Mouse (Mus musculus) heart, embryonic 12.5 days (tissue): ENCODE measurements around the gene Ccdc15. TPM values are rescaled to one million over a fixed set of nuclear protein-coding genes. Genes with fewer than 3 reads are reported as not detected.

ENCODE experiments used
- ATAC-seq: fragments of 200-750 bp; cut with Nextera tagmentation; 2 replicates; pipeline ENCODE4 v1.8.0; 2017; ENCODE audit warnings: moderate TSS enrichment, moderate library complexity; ENCODE audit not compliant: insufficient number of reproducible peaks, low FRiP score
- H3K27ac ChIP-seq: fragments of 300-500 bp; sonication (generic); 2 replicates; pipeline ENCODE4 v1.5.1; 2016; ENCODE audit warnings: mild to moderate bottlenecking, moderate library complexity; ENCODE audit not compliant: poor library complexity, severe bottlenecking
- H3K27me3 ChIP-seq: fragments of 300-500 bp; sonication (generic); replicated peaks from 2 replicates; pipeline ENCODE4 v1.6.1; 2016; ENCODE audit warnings: mild to moderate bottlenecking, moderate library complexity
- H3K36me3 ChIP-seq: fragments of 300-500 bp; sonication (generic); 2 replicates; pipeline ENCODE4 v1.6.1; 2016; ENCODE audit warnings: mild to moderate bottlenecking, moderate library complexity
- H3K4me1 ChIP-seq: fragments of 300-500 bp; sonication (generic); replicated peaks from 2 replicates; pipeline ENCODE4 v1.6.1; 2016; ENCODE audit warnings: mild to moderate bottlenecking
- H3K4me2 ChIP-seq: fragments of 300-500 bp; sonication (generic); 2 replicates; pipeline ENCODE4 v1.6.1; 2016; ENCODE audit warnings: mild to moderate bottlenecking, moderate library complexity
- H3K4me3 ChIP-seq: fragments of 300-500 bp; sonication (generic); 2 replicates; pipeline ENCODE4 v1.5.1; 2016; ENCODE audit warnings: mild to moderate bottlenecking
- H3K9ac ChIP-seq: fragments of 300-500 bp; sonication (generic); 2 replicates; pipeline ENCODE4 v1.6.1; 2016; ENCODE audit warnings: mild to moderate bottlenecking, moderate library complexity
- H3K9me3 ChIP-seq: fragments of 300-500 bp; sonication (generic); replicated peaks from 2 replicates; pipeline ENCODE4 v1.6.1; 2016; ENCODE audit warnings: mild to moderate bottlenecking, moderate library complexity
- WGBS: fragments of 180-500 bp; shearing (Covaris S2); methylation state at CpG from one replicate; pipeline ENCODE4 v1.1.7; 2016; 5-methylcytosine and 5-hydroxymethylcytosine counted together
- polyA plus RNA-seq: library from polyadenylated mRNA; unstranded; fragments of >200 nt; fragmentation: Nextera tagmentation; extraction: Ambion mirVana; gene quantifications from 2 replicates; pipeline ENCODE4 v1.2.1, GENCODE M21; 2016

The Ccdc15 gene
- polyA plus RNA-seq, 1 experiment from 2014 or later: 5.4 TPM

- peak; percentile 53; the same call in 1 of the 2 replicates for ATAC-seq
- Histone ChIP-seq H3K27ac (no peak overlapping the region), H3K36me3 (no peaks in the 10 kb centered on the region), H3K9me3 (no peaks in the 10 kb centered on the region), H3K9ac (no peak overlapping the region), H3K4me2 (no peak overlapping the region), H3K4me3 (no peak overlapping the region), H3K4me1 (0 out of 2 replicates have a peak, but pooled peaks cover 1% of the 10 kb centered on the region), H3K27me3 (no peaks in the 10 kb centered on the region)
- 0% methylated on average over 1 of the region's 1 CpGs for WGBS
These were observed 118.3 kb downstream of the Ccdc15 start for GRCm38 (mm10) chr9:37229880-37230325.

Other genes with a start within 250 kb of the Ccdc15 start
- 8.2 and 8.8 TPM in 2 replicates for gene Pknox2, start 201.0 kb downstream of the Ccdc15 start, polyA plus RNA-seq
- gene Tmem218, start 140.2 kb downstream of the Ccdc15 start, polyA plus RNA-seq: 8.2 and 9.1 TPM in 2 replicates
- gene Slc37a2, start 92.7 kb downstream of the Ccdc15 start, polyA plus RNA-seq: 1.2 and 1.5 TPM in 2 replicates
- gene Hepacam, start 18.9 kb upstream of the Ccdc15 start, polyA plus RNA-seq: 0.06 TPM in 1 of 2 replicates, not detected in the other
- 4.6 and 6.2 TPM in 2 replicates for gene Robo4, start 53.5 kb upstream of the Ccdc15 start, polyA plus RNA-seq
- gene Robo3, start 84.8 kb upstream of the Ccdc15 start, polyA plus RNA-seq: 0.10 and 0.20 TPM in 2 replicates
- 21.7 and 28.2 TPM in 2 replicates for gene Msantd2, start 140.9 kb upstream of the Ccdc15 start, polyA plus RNA-seq
- 54.6 and 59.8 TPM in 2 replicates for gene Esam, start 179.6 kb upstream of the Ccdc15 start, polyA plus RNA-seq
- 1.6 and 1.9 TPM in 2 replicates for gene Vsig2, start 190.8 kb upstream of the Ccdc15 start, polyA plus RNA-seq
- gene Nrgn, start 204.5 kb upstream of the Ccdc15 start, polyA plus RNA-seq: 7.4 and 11.3 TPM in 2 replicates
- 11.1 and 11.4 TPM in 2 replicates for gene Siae, start 207.3 kb upstream of the Ccdc15 start, polyA plus RNA-seq